Mouse (Mus musculus): ENCODE data around the gene Tacc2. TPM values are rescaled to one million over a fixed set of nuclear protein-coding genes. Genes with fewer than 3 reads are reported as not detected.

Gene Tacc2
- polyA plus RNA-seq, 1 experiment: 28.9 TPM

- no peak for DNase-seq (ENCODE audit: low read depth, low spot score)
- 93% methylated on average over 4 of the region's 4 CpGs for WGBS
These were observed 171.9 kb downstream of the Tacc2 start for GRCm38 (mm10) chr7:130749165-130749564.

GRCm38 (mm10) chr7:130750752-130751490 is 173.7 kb downstream of the Tacc2 start:
- 89% methylated on average over 17 of the region's 17 CpGs for WGBS
- DNase-seq (ENCODE audit: low read depth, low spot score): no peak

GRCm38 (mm10) chr7:130751678-130752077 is 174.4 kb downstream of the Tacc2 start:
- 87% methylated on average over 9 of the region's 9 CpGs for WGBS
- DNase-seq (ENCODE audit: low read depth, low spot score): no peak

- 91% methylated on average over 2 of the region's 2 CpGs for WGBS
- DNase-seq (ENCODE audit: low read depth, low spot score): no peak
These were observed 177.6 kb downstream of the Tacc2 start for GRCm38 (mm10) chr7:130754790-130755189.

GRCm38 (mm10) chr7:130756343-130756835 is 179.2 kb downstream of the Tacc2 start:
- WGBS: 83% methylated on average over 7 of the region's 7 CpGs
- DNase-seq (ENCODE audit: low read depth, low spot score): no peak

- DNase-seq (ENCODE audit: low read depth, low spot score): no peak
- WGBS: 84% methylated on average over 11 of the region's 11 CpGs
These were observed 180.2 kb downstream of the Tacc2 start for GRCm38 (mm10) chr7:130757326-130757865.

GRCm38 (mm10) chr7:130762071-130762897 is 185.0 kb downstream of the Tacc2 start:
- 36% methylated on average over 17 of the region's 17 CpGs for WGBS
- DNase-seq (ENCODE audit: low read depth, low spot score): peak; percentile 35

GRCm38 (mm10) chr7:130764160-130764559 is 186.9 kb downstream of the Tacc2 start:
- WGBS: 92% methylated on average over 17 of the region's 17 CpGs

GRCm38 (mm10) chr7:130766411-130767170 is 189.4 kb downstream of the Tacc2 start:
- 80% methylated on average over 30 of the region's 30 CpGs for WGBS
- no peak for DNase-seq (ENCODE audit: low read depth, low spot score)

More at GRCm38 (mm10) chr7:130764160-130764559, 186.9 kb downstream of the Tacc2 start:
- no peak for DNase-seq (ENCODE audit: low read depth, low spot score)

- no peak for DNase-seq (ENCODE audit: low read depth, low spot score)
- 86% methylated on average over 4 of the region's 4 CpGs for WGBS
These were observed 190.9 kb downstream of the Tacc2 start for GRCm38 (mm10) chr7:130768151-130768550.

- DNase-seq (ENCODE audit: low read depth, low spot score): peak; percentile 55
- 18% methylated on average over 3 of the region's 3 CpGs for WGBS
These were observed 193.5 kb downstream of the Tacc2 start for GRCm38 (mm10) chr7:130770707-130771106.

- no peak for DNase-seq (ENCODE audit: low read depth, low spot score)
These were observed 196.1 kb downstream of the Tacc2 start for GRCm38 (mm10) chr7:130773171-130773830.

GRCm38 (mm10) chr7:130773914-130774630 is 196.8 kb downstream of the Tacc2 start, which contains the start of gene Btbd16:
Gene Btbd16, plus strand, starts transcription at chr7:130774069.
- no peak for DNase-seq (ENCODE audit: low read depth, low spot score)
- 63% methylated on average over 9 of the region's 9 CpGs for WGBS

More at GRCm38 (mm10) chr7:130773171-130773830, 196.1 kb downstream of the Tacc2 start:
- WGBS: 73% methylated on average over 11 of the region's 11 CpGs

- DNase-seq (ENCODE audit: low read depth, low spot score): no peak
- 38% methylated on average over 5 of the region's 5 CpGs for WGBS
These were observed 203.7 kb downstream of the Tacc2 start for GRCm38 (mm10) chr7:130780866-130781419.

GRCm38 (mm10) chr7:130782501-130783050 is 205.3 kb downstream of the Tacc2 start:
- 61% methylated on average over 5 of the region's 5 CpGs for WGBS
- DNase-seq (ENCODE audit: low read depth, low spot score): no peak

GRCm38 (mm10) chr7:130785923-130786575 is 208.8 kb downstream of the Tacc2 start:
- 59% methylated on average over 12 of the region's 12 CpGs for WGBS
- no peak for DNase-seq (ENCODE audit: low read depth, low spot score)

- DNase-seq (ENCODE audit: low read depth, low spot score): no peak
- WGBS: 64% methylated on average over 5 of the region's 5 CpGs
These were observed 209.5 kb downstream of the Tacc2 start for GRCm38 (mm10) chr7:130786708-130787107.
